Comparison of ENCODE assay signal across 27 mouse cellular contexts in genomic region chr3:28372459-28372858, GRCm38 (mm10).
DNase-seq lines count a peak whose midpoint lies in the region; ATAC-seq and TF ChIP-seq lines count a peak whose summit lies in the region.
"Had no signal": no experiment of that assay in that cellular context is flagged by ENCODE, and none has a peak within 500 bp of the region (broad histone marks: within the 10 kb centered on the region; RNA-seq: fewer than 3 reads in every experiment).

No protein-coding gene starts in this region.

- H3K4me3 ChIP-seq in cerebellum, adult 2 months (replicated peaks; ENCODE audit: insufficient read depth, low read depth, low read length): no peak overlapping the region
- H3K4me3 ChIP-seq: embryonic facial prominence, embryonic 12.5 days; embryonic facial prominence, embryonic 15.5 days; forebrain, embryonic 12.5 days; forebrain, embryonic 15.5 days; heart, embryonic 12.5 days; heart, embryonic 15.5 days; hindbrain, embryonic 10.5 days; hindbrain, embryonic 13.5 days; intestine, embryonic 15.5 days had no signal

- peak; percentile 8; the same call in 1 of the 2 replicates for ATAC-seq in frontal cortex, adult (ENCODE audit: low TSS enrichment)
- ATAC-seq: forebrain, embryonic 15.5 days; hindbrain, embryonic 16.5 days; intestine, embryonic 15.5 days had no signal

- H3K4me1 ChIP-seq in cerebellum, adult 2 months (ENCODE audit: control insufficient read depth, insufficient read depth, low read length): peaks cover 8% of the 10 kb centered on the region
- H3K4me1 ChIP-seq: embryonic facial prominence, embryonic 12.5 days; embryonic facial prominence, embryonic 15.5 days; forebrain, embryonic 12.5 days; forebrain, embryonic 15.5 days; hindbrain, embryonic 10.5 days; hindbrain, embryonic 13.5 days; intestine, embryonic 15.5 days had no signal

- WGBS in cerebellum, adult 2 months: 54% methylated on average over 2 of the region's 2 CpGs

- H3K27me3 ChIP-seq in cerebellum, adult 2 months (ENCODE audit: control insufficient read depth, insufficient read depth, low read length): no peaks in the 10 kb centered on the region
- H3K27me3 ChIP-seq: CH12.LX; embryonic facial prominence, embryonic 12.5 days; embryonic facial prominence, embryonic 15.5 days; forebrain, embryonic 12.5 days; forebrain, embryonic 15.5 days; heart, embryonic 12.5 days; heart, embryonic 15.5 days; hindbrain, embryonic 13.5 days; intestine, embryonic 15.5 days had no signal

- TF ChIP-seq CTCF in cerebellum, adult 2 months (IDR thresholded peaks at IDR 0.05; ENCODE audit: borderline replicate concordance, insufficient read depth, low read depth, low read length): no peak

- TF ChIP-seq POLR2A in cerebellum, adult 2 months (IDR thresholded peaks at IDR 0.05; ENCODE audit: borderline replicate concordance, insufficient read depth, low read length): no peak

- H3K27ac ChIP-seq in cerebellum, adult 2 months (ENCODE audit: insufficient read depth, low read length): no peak overlapping the region
- H3K27ac ChIP-seq: embryonic facial prominence, embryonic 12.5 days; embryonic facial prominence, embryonic 15.5 days; forebrain, embryonic 12.5 days; forebrain, embryonic 15.5 days; heart, embryonic 15.5 days; hindbrain, embryonic 10.5 days; hindbrain, embryonic 13.5 days; intestine, embryonic 15.5 days had no signal

- no peak for DNase-seq in frontal cortex, postnatal 25 days (ENCODE audit: low spot score in 2 of 2)
- DNase-seq in lung, adult 18-20 months: peak; percentile 20 to 59
- DNase-seq in lung, postnatal 4 days: no peak
- DNase-seq in 3T3-L1 (ENCODE audit: low read depth, low spot score): peak; percentile 9
- peak; percentile 11 for DNase-seq in fibroblast of lung, adult 2 months (ENCODE audit: low read depth)
- DNase-seq in cerebellum, adult 2 months: no peak
- DNase-seq: adrenal gland, adult 8-10 months; adrenal gland, postnatal 25 days; B cell, adult 2 months; cerebellum, adult 18-20 months; cerebellum, adult 9-11 months; cerebellum, postnatal 25 days; gastrocnemius, postnatal 36 days; heart, postnatal 10 days; heart, postnatal 36 days had no signal

Comparison
In these comparisons a context has a peak if more than half of its experiments do, and no peak if none do; other contexts are left out.
1. DNase-seq: peak in lung, adult 18-20 months (2 of 2), 3T3-L1 (single experiment) and fibroblast of lung, adult 2 months (single experiment); none in frontal cortex, postnatal 25 days (0 of 2), lung, postnatal 4 days (0 of 2) and cerebellum, adult 2 months (0 of 2).